ENCODE assay signal across 12 mouse cellular contexts in the genomic region with DNA sequence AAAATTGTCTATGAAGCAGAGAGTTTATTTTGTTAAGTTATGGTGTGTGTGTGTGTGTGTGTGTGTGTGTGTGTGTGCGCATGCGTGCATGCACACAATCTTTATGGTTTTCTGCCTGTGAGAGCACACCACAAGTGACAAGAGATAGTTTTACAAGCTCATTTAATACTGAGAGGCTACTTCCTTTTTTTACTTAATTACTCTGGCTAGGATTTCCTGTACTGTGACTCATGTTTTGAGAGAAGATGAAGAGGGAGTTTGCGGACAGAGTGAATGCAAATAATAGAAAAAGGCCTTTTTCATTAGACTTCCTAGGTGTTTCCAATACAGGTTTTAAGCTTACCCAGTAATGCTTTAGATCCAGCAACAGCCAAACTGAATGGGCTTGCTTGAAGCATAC. TPM values are rescaled to one million over a fixed set of nuclear protein-coding genes. Genes with fewer than 3 reads are reported as not detected.
"Had no signal": no experiment of that assay in that cellular context is flagged by ENCODE, and none has a peak within 500 bp of the region (broad histone marks: within the 10 kb centered on the region; RNA-seq: fewer than 3 reads in every experiment).

No protein-coding gene starts in this region.

RNA-seq across cellular contexts. Expression of gene Gm12569, which starts 52.9 kb away (rescaled TPM):
- total RNA-seq: forebrain, postnatal 0 days; gastrocnemius, adult 18-20 months; gastrocnemius, adult 2 months; gastrocnemius, adult 8-10 months; gastrocnemius, postnatal 10 days; gastrocnemius, postnatal 14 days; gastrocnemius, postnatal 25 days; gastrocnemius, postnatal 36 days; gastrocnemius, postnatal 4 days; heart, adult 18-20 months; heart, adult 2 months; heart, adult 8-10 months had no signal
